Mouse (Mus musculus) lung, embryonic 16.5 days (tissue): ENCODE data around the gene Eddm3b. TPM values are rescaled to one million over a fixed set of nuclear protein-coding genes. Genes with fewer than 3 reads are reported as not detected.
"Not testable (repeated sequence)": the region's sequence is repeated elsewhere in the genome, so short reads cannot be mapped to it uniquely, and the experiment has no call there.

ENCODE experiments used
- ATAC-seq: fragments of 200-750 bp; cut with Nextera tagmentation; 2 replicates; pipeline ENCODE4 v1.8.0; 2017; ENCODE audit warnings: low read depth, mild to moderate bottlenecking, moderate library complexity
- H3K27ac ChIP-seq: fragments of 300-500 bp; sonication (generic); 2 replicates; pipeline ENCODE4 v1.5.1; 2014; ENCODE audit warnings: mild to moderate bottlenecking, control low read depth, low read length
- H3K27me3 ChIP-seq: fragments of 300-500 bp; sonication (generic); 2 replicates; pipeline ENCODE4 v1.6.1; 2014; ENCODE audit warnings: low read depth, low read length, mixed read lengths; ENCODE audit not compliant: control insufficient read depth, insufficient read depth
- H3K36me3 ChIP-seq: fragments of 300-500 bp; sonication (generic); 2 replicates; pipeline ENCODE4 v1.6.1; 2014; ENCODE audit warnings: low read length; ENCODE audit not compliant: control insufficient read depth, insufficient read depth
- H3K4me1 ChIP-seq: fragments of 300-500 bp; sonication (generic); replicated peaks from 2 replicates; pipeline ENCODE4 v1.6.1; 2014; ENCODE audit warnings: low read length, mixed read lengths; ENCODE audit not compliant: control insufficient read depth, insufficient read depth
- H3K4me2 ChIP-seq: fragments of 300-500 bp; sonication (generic); 2 replicates; pipeline ENCODE4 v1.6.1; 2014; ENCODE audit warnings: low read depth, low read length, control low read depth
- H3K4me3 ChIP-seq: fragments of 300-500 bp; sonication (generic); 2 replicates; pipeline ENCODE4 v1.5.1; 2014; ENCODE audit warnings: mild to moderate bottlenecking, low read length, control low read depth
- H3K9ac ChIP-seq: fragments of 300-500 bp; sonication (generic); 2 replicates; pipeline ENCODE4 v1.6.1; 2014; ENCODE audit warnings: low read length, control low read depth
- H3K9me3 ChIP-seq: fragments of 300-500 bp; sonication (generic); 2 replicates; pipeline ENCODE4 v1.6.1; 2016; ENCODE audit warnings: low read length; ENCODE audit not compliant: control insufficient read depth
- WGBS: fragments of 180-500 bp; shearing (Covaris S2); extraction: QIAGEN DNeasy Blood & Tissue Kit; methylation state at CpG from one replicate; pipeline ENCODE4 v1.1.7; 2014; 5-methylcytosine and 5-hydroxymethylcytosine counted together
- polyA plus RNA-seq: library from polyadenylated mRNA; unstranded; fragments of >200 nt; fragmentation: Nextera tagmentation; extraction: Ambion mirVana; gene quantifications from 2 replicates; pipeline ENCODE4 v1.2.1, GENCODE M21; 2015

Gene Eddm3b
- polyA plus RNA-seq, 1 experiment from 2014 or later: not detected

DNA sequence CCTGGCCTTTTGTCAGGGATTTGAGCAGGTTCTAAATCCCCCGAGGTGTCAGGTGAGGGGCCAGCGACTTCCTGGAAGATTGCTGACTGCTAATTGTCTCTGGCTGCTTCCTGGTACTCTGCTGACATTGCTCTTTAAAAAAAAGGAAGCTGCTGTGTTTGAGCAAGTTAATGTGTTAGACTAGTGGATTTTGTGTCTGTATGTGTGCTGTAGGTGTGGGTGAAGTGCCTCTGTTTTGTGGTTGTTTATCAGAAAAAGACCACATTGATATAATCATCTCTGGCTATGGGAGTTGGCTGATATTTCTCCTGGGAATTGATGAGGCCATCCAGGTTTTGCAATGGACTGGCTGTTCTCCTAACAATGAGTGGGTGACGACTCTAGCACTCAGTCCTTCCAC lies 20.7 kb upstream of the Eddm3b start:
- Histone ChIP-seq H3K4me2 (no peak overlapping the region), H3K27ac (no peak overlapping the region), H3K9me3 (no peaks in the 10 kb centered on the region), H3K27me3 (no peaks in the 10 kb centered on the region), H3K36me3 (no peaks in the 10 kb centered on the region), H3K4me3 (no peak overlapping the region), H3K9ac (no peak overlapping the region), H3K4me1 (peaks cover 14% of the 10 kb centered on the region)
- ATAC-seq: no peak
- 22% methylated on average over 3 of the region's 3 CpGs for WGBS

DNA sequence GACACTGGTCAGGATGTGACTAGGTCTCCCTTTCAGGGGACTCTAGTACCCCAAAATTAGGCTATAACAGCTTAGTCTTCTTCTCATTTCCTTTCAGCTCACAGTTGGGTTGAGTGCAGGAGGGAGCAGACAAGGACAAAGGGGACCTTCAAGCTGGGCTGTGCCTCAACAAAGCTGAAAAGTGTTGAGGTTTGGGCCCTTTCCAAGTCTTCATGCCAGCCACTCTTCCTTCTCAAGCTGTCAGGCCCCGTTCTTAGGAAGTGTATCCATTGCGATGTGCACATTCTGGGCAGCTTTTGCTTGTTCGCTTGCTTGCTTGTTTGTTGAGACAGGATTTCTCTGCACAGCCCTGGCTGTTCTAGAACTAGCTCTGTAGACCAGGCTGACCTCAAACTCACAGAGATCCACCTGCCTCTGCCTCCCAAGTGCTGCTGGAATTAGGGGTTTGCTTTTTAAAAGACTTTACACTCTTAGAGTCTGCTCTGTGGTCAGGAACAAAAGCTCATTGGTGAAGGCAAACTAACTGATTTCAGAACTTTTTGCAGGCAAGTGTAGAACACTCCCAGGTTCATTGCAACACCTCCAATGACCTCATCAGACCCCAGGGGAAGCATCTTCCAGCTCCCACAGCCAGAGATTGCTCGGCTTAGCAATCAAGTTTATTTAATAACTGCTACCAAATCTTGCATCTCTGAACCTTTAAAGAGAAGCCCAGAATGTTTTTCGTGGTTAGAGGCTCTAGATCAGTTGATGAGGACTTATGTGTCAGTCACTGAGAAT lies 19.9 kb upstream of the Eddm3b start:
- H3K4me2 ChIP-seq: no peak overlapping the region
- H3K4me3 ChIP-seq: no peak overlapping the region
- ATAC-seq: no peak
- peaks cover 14% of the 10 kb centered on the region for H3K4me1 ChIP-seq
- no peak overlapping the region for H3K9ac ChIP-seq
- no peaks in the 10 kb centered on the region for H3K9me3 ChIP-seq
- H3K36me3 ChIP-seq: no peaks in the 10 kb centered on the region
- no peaks in the 10 kb centered on the region for H3K27me3 ChIP-seq
- 57% methylated on average over 5 of the region's 5 CpGs for WGBS
- H3K27ac ChIP-seq: no peak overlapping the region

DNA sequence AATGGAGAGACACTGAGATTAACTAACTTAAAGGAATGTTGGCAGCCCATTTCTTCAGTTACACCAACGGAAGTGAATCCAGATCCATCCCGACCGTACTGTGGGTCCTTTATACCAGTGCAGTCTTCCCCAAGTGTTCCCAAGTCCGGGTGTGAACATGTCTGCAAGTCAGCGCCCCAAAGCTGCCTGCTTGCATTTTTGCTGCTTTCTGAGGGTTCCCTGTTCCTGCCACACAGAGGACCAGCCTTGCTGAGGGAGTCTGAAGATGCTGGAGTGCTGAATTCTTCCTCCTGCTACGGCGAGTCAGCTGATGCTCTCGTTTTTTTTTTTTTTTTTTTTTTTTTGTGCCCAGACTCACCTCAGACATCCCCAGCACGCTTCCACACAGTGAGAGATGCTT lies 19.3 kb upstream of the Eddm3b start:
- 62% methylated on average over 9 of the region's 9 CpGs for WGBS
- Histone ChIP-seq H3K27me3 (no peaks in the 10 kb centered on the region), H3K4me1 (peaks cover 14% of the 10 kb centered on the region), H3K4me2 (no peak overlapping the region), H3K9me3 (no peaks in the 10 kb centered on the region), H3K36me3 (no peaks in the 10 kb centered on the region), H3K9ac (no peak overlapping the region), H3K27ac (no peak overlapping the region), H3K4me3 (no peak overlapping the region)
- no peak for ATAC-seq

DNA sequence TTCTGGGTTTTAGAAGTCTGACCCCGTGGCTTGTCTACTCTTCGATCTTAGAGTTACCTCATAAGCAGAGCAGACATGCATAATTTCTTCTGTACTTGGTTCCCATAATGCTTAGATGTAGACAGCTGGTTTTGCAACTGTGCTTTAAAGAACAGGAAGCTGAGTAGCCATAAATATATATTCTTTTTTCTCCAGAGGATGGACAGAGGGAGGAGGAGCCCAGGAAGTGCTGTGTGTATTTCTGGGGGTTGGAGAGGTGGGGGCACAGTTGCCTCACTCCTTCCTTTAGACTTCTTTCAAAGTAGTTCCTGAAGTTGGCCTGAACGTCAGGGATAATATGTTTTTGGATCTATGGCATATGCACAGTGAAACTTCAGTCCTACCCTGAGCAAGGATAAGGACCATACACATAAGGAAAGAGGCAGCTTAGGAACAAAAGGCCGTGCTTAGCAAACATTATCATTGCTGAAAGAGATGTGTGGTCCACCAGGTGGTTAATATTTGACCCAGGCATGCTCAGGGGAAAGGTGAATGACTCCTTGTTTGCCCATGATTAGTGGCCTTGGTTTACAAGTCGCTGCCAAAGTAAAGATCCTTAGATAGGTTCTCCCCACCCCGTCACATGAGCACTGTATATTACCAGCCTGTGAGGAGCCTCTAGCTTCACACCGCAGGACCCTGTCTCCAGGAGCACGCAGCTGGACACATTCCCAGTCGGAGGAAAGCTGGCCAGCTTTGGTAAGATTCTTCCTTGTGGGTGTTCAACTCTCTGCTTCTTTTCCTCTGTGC lies 18.3 kb upstream of the Eddm3b start:
- WGBS: 25% methylated on average over 9 of the region's 9 CpGs
- Histone ChIP-seq H3K4me1 (peaks cover 14% of the 10 kb centered on the region), H3K4me3 (no peak overlapping the region), H3K9ac (no peak overlapping the region), H3K27me3 (no peaks in the 10 kb centered on the region), H3K36me3 (no peaks in the 10 kb centered on the region), H3K9me3 (no peaks in the 10 kb centered on the region), H3K27ac (peak overlapping the region; percentile 62), H3K4me2 (0 out of 2 replicates have a peak overlapping the region, but pooled peaks have one; percentile 1)
- peak; percentile 72 for ATAC-seq

DNA sequence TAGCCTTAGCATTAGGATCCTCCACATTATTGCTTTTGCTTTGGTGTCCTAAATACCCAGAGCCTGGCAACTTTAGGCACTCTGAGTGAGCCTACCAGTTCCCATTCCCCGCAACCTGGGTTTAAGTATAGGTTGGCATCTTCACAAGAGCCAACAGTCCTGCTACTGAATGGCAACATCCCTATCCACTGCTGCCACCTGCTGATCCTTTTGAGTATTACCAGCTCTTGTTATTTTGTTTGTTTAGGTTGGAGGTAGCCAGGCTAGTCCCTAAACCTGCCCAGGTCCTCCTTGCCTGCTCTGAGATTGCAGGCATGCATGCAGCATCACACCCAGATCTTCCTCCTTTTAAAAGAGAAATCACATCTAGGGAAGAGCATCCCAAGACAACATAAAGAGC lies 15.9 kb upstream of the Eddm3b start:
- ATAC-seq: peak; percentile 23; the same call in 1 of the 2 replicates
- not testable (repeated sequence) for H3K9ac ChIP-seq, H3K4me2 ChIP-seq, H3K4me1 ChIP-seq, H3K4me3 ChIP-seq, H3K36me3 ChIP-seq, H3K27ac ChIP-seq, H3K27me3 ChIP-seq, H3K9me3 ChIP-seq
- WGBS: 28% methylated on average over 1 of the region's 1 CpGs

DNA sequence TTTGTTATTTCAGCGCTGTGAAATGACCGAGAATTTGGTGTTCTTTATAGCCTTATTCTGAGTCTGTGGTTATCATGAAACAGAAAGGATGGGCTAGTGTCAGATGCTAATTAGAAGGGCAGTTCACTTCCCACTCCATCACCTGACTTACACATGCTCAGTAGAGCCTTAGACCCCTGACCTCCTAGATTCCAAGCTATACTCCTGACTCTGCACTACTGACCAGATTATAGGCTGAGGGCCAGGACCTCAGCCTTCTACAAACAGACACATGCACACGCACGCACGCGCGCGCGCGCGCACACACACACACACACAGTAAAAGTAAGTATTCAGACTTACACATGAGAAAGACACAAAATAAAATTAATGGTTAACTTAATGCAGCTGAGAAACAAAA lies 15.3 kb upstream of the Eddm3b start:
- Histone ChIP-seq H3K9me3 (no peaks in the 10 kb centered on the region), H3K27me3 (no peaks in the 10 kb centered on the region), H3K9ac (no peak overlapping the region), H3K4me3 (no peak overlapping the region), H3K4me2 (no peak overlapping the region), H3K4me1 (peaks cover 7% of the 10 kb centered on the region), H3K36me3 (no peaks in the 10 kb centered on the region), H3K27ac (no peak overlapping the region)
- WGBS: 89% methylated on average over 11 of the region's 11 CpGs
- ATAC-seq: no peak

DNA sequence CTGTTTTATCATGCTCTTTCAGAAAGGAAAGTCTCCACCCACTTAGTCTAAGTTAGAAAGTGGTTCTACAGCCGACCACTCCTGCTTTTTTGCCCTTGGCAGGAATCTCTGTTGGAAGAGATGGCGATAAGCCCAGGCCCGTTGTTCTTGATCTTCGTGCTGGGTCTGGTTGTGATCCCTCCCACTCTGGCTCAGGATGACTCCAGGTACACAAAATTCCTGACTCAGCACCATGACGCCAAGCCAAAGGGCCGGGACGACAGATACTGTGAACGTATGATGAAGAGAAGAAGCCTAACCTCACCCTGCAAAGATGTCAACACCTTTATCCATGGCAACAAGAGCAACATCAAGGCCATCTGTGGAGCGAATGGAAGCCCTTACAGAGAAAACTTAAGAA lies 12.9 kb upstream of the Eddm3b start:
- 63% methylated on average over 9 of the region's 9 CpGs for WGBS

DNA sequence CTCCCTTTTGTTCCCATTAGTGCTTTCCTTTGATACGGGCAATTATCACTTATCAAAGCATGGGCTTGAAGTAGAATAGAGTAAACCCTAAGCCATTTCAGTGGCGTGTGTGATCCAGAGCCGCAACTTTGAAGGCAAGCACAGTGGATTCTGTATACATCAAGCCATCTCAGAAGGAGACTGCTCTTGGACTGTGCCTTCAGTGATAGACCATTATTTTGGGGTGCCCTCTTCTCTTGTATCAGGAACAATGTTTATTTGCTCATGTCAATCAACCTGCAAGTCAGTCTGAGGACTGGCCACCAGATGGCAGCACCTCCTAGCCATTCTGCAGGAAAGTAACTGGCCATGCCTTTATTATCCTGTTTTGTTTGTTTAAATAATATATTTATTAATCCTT lies 11.0 kb upstream of the Eddm3b start:
- Histone ChIP-seq H3K4me1 (no peaks in the 10 kb centered on the region), H3K9ac (no peak overlapping the region), H3K9me3 (no peaks in the 10 kb centered on the region), H3K4me3 (no peak overlapping the region), H3K4me2 (no peak overlapping the region), H3K36me3 (peaks cover 3% of the 10 kb centered on the region; the same call in 1 of the 2 replicates), H3K27me3 (no peaks in the 10 kb centered on the region), H3K27ac (no peak overlapping the region)
- ATAC-seq: no peak
- WGBS: 48% methylated on average over 3 of the region's 3 CpGs

More for the DNA sequence above, 12.9 kb upstream of the Eddm3b start:
- no peaks in the 10 kb centered on the region for H3K27me3 ChIP-seq
- H3K4me1 ChIP-seq: no peaks in the 10 kb centered on the region
- H3K9ac ChIP-seq: no peak overlapping the region
- ATAC-seq: no peak
- H3K9me3 ChIP-seq: no peaks in the 10 kb centered on the region
- H3K4me2 ChIP-seq: no peak overlapping the region
- H3K27ac ChIP-seq: no peak overlapping the region
- H3K4me3 ChIP-seq: no peak overlapping the region
- H3K36me3 ChIP-seq: peaks cover 3% of the 10 kb centered on the region; the same call in 1 of the 2 replicates

DNA sequence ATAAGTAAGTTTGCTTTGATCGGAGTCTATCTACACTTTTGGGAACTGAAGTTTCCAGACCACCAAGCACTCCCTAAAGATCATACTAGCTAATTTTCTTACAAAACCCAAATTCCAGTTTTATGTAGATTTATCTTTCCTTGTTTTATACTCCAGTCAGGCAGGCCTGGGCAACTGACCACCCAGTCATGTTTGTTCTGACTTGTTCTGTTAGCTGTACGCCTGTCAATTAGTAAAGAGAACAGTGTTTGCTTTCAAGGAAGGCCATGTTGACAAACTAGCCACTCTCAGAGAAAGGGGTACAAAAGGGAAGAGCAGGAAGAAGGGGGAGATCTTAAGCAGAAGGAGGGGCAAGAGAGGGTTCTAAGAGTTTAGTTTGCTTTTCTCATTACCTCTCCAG lies 9.9 kb upstream of the Eddm3b start:
- Histone ChIP-seq H3K9ac (no peak overlapping the region), H3K4me2 (no peak overlapping the region), H3K4me1 (no peaks in the 10 kb centered on the region), H3K27ac (no peak overlapping the region), H3K4me3 (no peak overlapping the region), H3K27me3 (no peaks in the 10 kb centered on the region), H3K9me3 (no peaks in the 10 kb centered on the region), H3K36me3 (peaks cover 3% of the 10 kb centered on the region; the same call in 1 of the 2 replicates)
- no peak for ATAC-seq
- WGBS: 78% methylated on average over 2 of the region's 2 CpGs
